Mouse (Mus musculus): ENCODE results near the gene Mbtps1. TPM values are rescaled to one million over a fixed set of nuclear protein-coding genes. Genes with fewer than 3 reads are reported as not detected.

Mbtps1 gene
- polyA plus RNA-seq, 1 experiment from 2014 or later = 51.4 TPM

DNA sequence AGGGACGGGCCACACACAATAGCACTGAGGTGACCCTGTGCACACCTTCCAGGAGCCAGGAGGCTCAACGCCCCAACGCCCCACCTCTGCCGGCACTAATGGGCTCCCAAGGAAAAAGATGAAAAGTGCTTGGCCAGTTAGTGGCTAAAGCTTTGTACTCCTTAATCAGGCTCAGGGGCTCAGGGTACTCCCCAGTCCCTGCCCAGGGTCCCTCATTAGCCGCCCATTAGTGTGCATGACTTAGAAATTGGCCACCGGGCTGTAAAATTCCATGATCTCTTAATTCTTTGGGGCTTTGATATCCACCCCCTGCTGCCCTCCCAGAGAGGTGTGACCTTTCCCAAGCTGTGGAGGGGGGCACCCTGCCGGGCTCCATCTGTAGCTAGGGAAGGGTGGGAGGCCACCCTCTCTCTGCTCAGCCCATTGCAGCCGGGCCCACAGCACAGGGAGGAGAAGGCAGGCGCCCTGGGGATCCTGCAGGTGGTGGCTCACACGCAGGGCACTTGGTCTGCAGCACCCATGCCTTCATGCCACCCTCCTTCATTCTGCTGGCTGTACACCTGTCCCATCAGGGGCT, 55.3 kb downstream of the Mbtps1 start:
- H3K4me2 ChIP-seq (ENCODE audit: low read length) = no peak overlapping the region
- no peak overlapping the region for H3K27ac ChIP-seq (ENCODE audit: low read length)
- ATAC-seq = no peak
- no peaks in the 10 kb centered on the region for H3K27me3 ChIP-seq (ENCODE audit: control insufficient read depth, insufficient read depth, low read depth, low read length)
- H3K4me3 ChIP-seq (ENCODE audit: low read depth, low read length) = no peak overlapping the region
- peaks cover 11% of the 10 kb centered on the region for H3K4me1 ChIP-seq (ENCODE audit: control insufficient read depth, insufficient read depth, low read length)
- peaks cover 6% of the 10 kb centered on the region for H3K36me3 ChIP-seq (ENCODE audit: control insufficient read depth, insufficient read depth, low read length)
- no peaks in the 10 kb centered on the region for H3K9me3 ChIP-seq (replicated peaks; ENCODE audit: control insufficient read depth, low read length, poor library complexity, severe bottlenecking)
- H3K9ac ChIP-seq (ENCODE audit: low read depth, low read length) = no peak overlapping the region
- 22% methylated on average over 9 of the region's 10 CpGs for WGBS

DNA sequence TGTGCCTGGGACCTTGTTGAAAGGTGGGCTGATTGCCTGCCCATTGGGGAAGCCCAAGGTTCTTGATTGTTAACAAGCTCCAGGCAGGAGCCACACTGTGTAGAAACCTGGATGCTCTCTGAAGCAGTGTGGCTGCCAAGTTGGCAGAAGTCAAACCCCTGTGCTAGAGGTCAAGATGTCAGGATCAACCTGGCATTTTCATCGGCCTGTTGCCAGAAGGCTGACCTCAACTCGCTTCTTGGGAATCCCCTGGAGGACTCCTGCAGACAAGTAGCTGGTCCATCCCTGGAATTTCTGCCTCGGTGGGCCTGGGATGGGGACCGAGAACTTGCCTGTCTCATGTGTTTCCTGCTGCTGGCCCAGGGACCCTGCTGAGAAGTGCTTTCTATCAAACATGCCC, 56.4 kb downstream of the Mbtps1 start:
- WGBS = 63% methylated on average over 4 of the region's 4 CpGs
- Histone ChIP-seq H3K4me1 (ENCODE audit: control insufficient read depth, insufficient read depth, low read length) (peaks cover 15% of the 10 kb centered on the region), H3K27ac (ENCODE audit: low read length) (no peak overlapping the region), H3K4me2 (ENCODE audit: low read length) (no peak overlapping the region), H3K9me3 (replicated peaks; ENCODE audit: control insufficient read depth, low read length, poor library complexity, severe bottlenecking) (no peaks in the 10 kb centered on the region), H3K27me3 (ENCODE audit: control insufficient read depth, insufficient read depth, low read depth, low read length) (no peaks in the 10 kb centered on the region), H3K4me3 (ENCODE audit: low read depth, low read length) (no peak overlapping the region), H3K9ac (ENCODE audit: low read depth, low read length) (no peak overlapping the region), H3K36me3 (ENCODE audit: control insufficient read depth, insufficient read depth, low read length) (no peaks in the 10 kb centered on the region)
- ATAC-seq = no peak

DNA sequence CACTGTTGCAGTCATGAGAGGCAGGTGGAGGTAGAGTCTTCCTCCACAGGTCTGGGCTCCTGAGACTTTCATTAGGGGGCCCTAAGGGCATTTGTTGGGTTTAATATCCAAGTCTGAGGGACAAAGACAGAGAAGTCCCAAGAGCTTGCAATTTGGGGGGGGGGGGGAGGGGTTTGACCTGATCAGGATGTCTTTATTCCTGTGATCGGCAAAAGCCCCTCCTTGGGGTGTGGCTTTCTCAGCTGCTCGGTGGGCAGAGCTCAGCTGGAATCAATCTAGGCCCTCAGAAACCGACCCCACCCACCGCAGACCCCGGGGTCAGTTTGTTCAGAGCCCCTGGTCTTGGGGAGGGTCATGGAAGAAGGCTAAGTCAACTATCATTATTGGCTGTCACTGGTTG, 56.9 kb downstream of the Mbtps1 start, which contains the start of gene Slc38a8:
Gene Slc38a8, minus strand, starts transcription at position 101 of the 400 bp plus-strand sequence.
- Histone ChIP-seq H3K27ac (ENCODE audit: low read length) (no peak within 1 kb of the TSS), H3K9me3 (replicated peaks; ENCODE audit: control insufficient read depth, low read length, poor library complexity, severe bottlenecking) (no peaks in the 10 kb centered on the region), H3K36me3 (ENCODE audit: control insufficient read depth, insufficient read depth, low read length) (no peaks in the 10 kb centered on the region), H3K4me3 (ENCODE audit: low read depth, low read length) (no peak within 1 kb of the TSS), H3K4me1 (ENCODE audit: control insufficient read depth, insufficient read depth, low read length) (peaks cover 15% of the 10 kb centered on the region), H3K4me2 (ENCODE audit: low read length) (no peak within 1 kb of the TSS), H3K9ac (ENCODE audit: low read depth, low read length) (no peak within 1 kb of the TSS), H3K27me3 (ENCODE audit: control insufficient read depth, insufficient read depth, low read depth, low read length) (no peaks in the 10 kb centered on the region)
- WGBS = 48% methylated on average over 5 of the region's 5 CpGs
- no peak for ATAC-seq

DNA sequence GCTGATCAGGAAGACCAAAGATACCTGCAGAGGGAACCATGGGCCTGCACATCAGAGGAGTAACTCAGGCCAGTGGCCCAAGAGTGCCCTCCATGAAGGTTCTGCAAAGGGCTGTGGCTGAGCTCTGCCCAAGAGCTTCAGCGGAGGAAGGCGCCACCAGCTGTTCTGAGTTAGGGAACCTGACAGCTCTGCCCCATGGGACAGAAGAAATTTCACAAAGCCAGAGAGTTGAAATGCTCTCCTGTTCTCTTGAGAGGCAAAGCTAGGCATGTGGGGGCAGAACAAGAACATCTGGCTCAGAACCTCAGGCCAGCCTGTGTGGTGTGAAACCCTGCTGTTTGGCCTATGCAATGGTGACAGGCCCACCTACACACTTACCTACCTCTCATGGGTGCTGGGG, 58.7 kb downstream of the Mbtps1 start:
- 94% methylated on average over 2 of the region's 2 CpGs for WGBS
- ATAC-seq = no peak
- H3K4me3 ChIP-seq (ENCODE audit: low read depth, low read length) = no peak overlapping the region

DNA sequence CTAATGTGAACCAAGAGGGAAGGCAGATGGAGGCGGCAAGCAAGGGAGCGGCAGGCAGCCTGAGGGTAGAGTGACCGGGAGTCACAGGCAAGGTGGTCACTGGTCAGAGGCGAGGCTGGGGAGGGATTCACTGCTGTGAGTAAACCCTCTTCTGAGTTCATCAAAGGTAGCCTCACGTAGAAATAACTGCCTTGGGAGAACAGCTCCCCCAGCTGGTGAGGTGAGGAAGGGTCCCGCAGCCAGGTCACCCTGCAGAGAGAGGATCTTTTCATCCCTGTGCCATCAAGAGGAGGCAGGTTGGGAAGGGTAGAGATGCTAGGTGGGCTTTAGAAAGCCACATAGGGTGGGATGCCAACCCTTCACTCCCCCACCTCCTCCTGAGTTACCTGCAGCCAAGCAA, 61.7 kb downstream of the Mbtps1 start:
- H3K4me3 ChIP-seq (ENCODE audit: low read depth, low read length) = no peak overlapping the region
- H3K9me3 ChIP-seq (replicated peaks; ENCODE audit: control insufficient read depth, low read length, poor library complexity, severe bottlenecking) = no peaks in the 10 kb centered on the region
- no peak overlapping the region for H3K4me2 ChIP-seq (ENCODE audit: low read length)
- peaks cover 4% of the 10 kb centered on the region for H3K4me1 ChIP-seq (ENCODE audit: control insufficient read depth, insufficient read depth, low read length)
- no peak for ATAC-seq
- no peaks in the 10 kb centered on the region for H3K36me3 ChIP-seq (ENCODE audit: control insufficient read depth, insufficient read depth, low read length)
- no peaks in the 10 kb centered on the region for H3K27me3 ChIP-seq (ENCODE audit: control insufficient read depth, insufficient read depth, low read depth, low read length)
- WGBS = 37% methylated on average over 6 of the region's 6 CpGs
- no peak overlapping the region for H3K9ac ChIP-seq (ENCODE audit: low read depth, low read length)
- no peak overlapping the region for H3K27ac ChIP-seq (ENCODE audit: low read length)

More for the DNA sequence above, 58.7 kb downstream of the Mbtps1 start:
- Histone ChIP-seq H3K36me3 (ENCODE audit: control insufficient read depth, insufficient read depth, low read length) (no peaks in the 10 kb centered on the region), H3K4me1 (ENCODE audit: control insufficient read depth, insufficient read depth, low read length) (peaks cover 6% of the 10 kb centered on the region), H3K9ac (ENCODE audit: low read depth, low read length) (no peak overlapping the region), H3K27ac (ENCODE audit: low read length) (no peak overlapping the region), H3K27me3 (ENCODE audit: control insufficient read depth, insufficient read depth, low read depth, low read length) (no peaks in the 10 kb centered on the region), H3K9me3 (replicated peaks; ENCODE audit: control insufficient read depth, low read length, poor library complexity, severe bottlenecking) (no peaks in the 10 kb centered on the region), H3K4me2 (ENCODE audit: low read length) (no peak overlapping the region)

DNA sequence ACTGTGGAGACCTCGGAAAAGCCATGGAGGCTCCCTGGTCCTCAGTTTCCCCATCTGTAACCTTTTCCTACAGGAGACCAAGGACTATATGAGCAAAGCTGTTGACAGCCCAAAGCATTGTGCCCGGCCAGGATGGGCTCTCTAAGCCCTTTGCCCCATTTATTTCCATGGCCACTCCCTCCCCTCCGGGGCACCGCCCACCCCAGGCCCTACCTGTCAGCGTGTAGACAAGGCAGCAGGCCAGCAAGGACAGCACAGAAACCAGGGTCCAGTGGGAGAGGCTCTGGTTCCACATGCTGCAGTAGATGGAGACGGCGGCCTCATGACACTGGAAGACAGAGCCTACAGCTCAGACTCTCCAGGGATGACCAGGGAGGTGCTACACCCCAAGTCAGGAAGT, 71.4 kb downstream of the Mbtps1 start:
- WGBS = 78% methylated on average over 7 of the region's 7 CpGs
- ATAC-seq = no peak
- Histone ChIP-seq H3K27ac (ENCODE audit: low read length) (no peak overlapping the region), H3K36me3 (ENCODE audit: control insufficient read depth, insufficient read depth, low read length) (no peaks in the 10 kb centered on the region), H3K9ac (ENCODE audit: low read depth, low read length) (no peak overlapping the region), H3K27me3 (ENCODE audit: control insufficient read depth, insufficient read depth, low read depth, low read length) (no peaks in the 10 kb centered on the region), H3K4me1 (ENCODE audit: control insufficient read depth, insufficient read depth, low read length) (peaks cover 6% of the 10 kb centered on the region), H3K9me3 (replicated peaks; ENCODE audit: control insufficient read depth, low read length, poor library complexity, severe bottlenecking) (no peaks in the 10 kb centered on the region), H3K4me3 (ENCODE audit: low read depth, low read length) (no peak overlapping the region), H3K4me2 (ENCODE audit: low read length) (no peak overlapping the region)

DNA sequence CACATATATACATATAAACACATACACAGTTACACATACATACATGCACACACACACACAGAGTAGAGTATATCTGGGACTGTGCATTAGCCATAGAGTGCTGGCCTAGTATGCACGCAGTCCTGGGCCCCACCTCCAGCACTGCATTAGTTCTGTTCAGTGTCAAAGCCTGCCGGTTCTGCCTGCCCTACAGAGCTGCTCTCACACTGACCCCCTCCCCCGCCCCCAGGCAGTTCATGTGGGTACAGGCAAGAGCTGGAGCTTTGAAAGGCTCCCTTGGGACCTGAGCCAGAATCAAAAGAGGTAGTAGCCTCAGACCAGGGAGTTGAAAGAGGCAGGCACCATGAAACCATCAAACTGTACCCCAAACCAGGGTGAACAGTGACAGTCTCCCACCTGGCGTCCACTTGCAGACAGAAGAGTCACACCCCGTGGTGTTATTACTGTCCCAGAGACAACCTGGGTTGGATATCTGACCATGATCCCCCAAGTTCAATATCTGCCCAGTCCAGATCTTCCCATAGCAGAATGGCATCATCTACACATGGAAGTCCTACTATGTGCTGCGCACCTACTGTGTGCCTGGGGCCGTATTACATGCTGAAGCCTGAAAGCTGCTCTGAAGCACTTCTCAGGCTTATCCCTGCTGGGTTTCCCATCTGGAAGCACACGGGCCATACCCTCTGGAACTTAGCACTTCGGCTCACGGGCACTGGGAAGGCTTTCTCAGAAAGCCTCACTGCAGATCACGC, 74.2 kb downstream of the Mbtps1 start:
- Histone ChIP-seq H3K9me3 (replicated peaks; ENCODE audit: control insufficient read depth, low read length, poor library complexity, severe bottlenecking) (no peaks in the 10 kb centered on the region), H3K4me2 (ENCODE audit: low read length) (no peak overlapping the region), H3K27me3 (ENCODE audit: control insufficient read depth, insufficient read depth, low read depth, low read length) (no peaks in the 10 kb centered on the region), H3K4me3 (ENCODE audit: low read depth, low read length) (no peak overlapping the region), H3K9ac (ENCODE audit: low read depth, low read length) (no peak overlapping the region), H3K4me1 (ENCODE audit: control insufficient read depth, insufficient read depth, low read length) (no peaks in the 10 kb centered on the region), H3K36me3 (ENCODE audit: control insufficient read depth, insufficient read depth, low read length) (no peaks in the 10 kb centered on the region), H3K27ac (ENCODE audit: low read length) (no peak overlapping the region)
- 86% methylated on average over 11 of the region's 11 CpGs for WGBS
- no peak for ATAC-seq

DNA sequence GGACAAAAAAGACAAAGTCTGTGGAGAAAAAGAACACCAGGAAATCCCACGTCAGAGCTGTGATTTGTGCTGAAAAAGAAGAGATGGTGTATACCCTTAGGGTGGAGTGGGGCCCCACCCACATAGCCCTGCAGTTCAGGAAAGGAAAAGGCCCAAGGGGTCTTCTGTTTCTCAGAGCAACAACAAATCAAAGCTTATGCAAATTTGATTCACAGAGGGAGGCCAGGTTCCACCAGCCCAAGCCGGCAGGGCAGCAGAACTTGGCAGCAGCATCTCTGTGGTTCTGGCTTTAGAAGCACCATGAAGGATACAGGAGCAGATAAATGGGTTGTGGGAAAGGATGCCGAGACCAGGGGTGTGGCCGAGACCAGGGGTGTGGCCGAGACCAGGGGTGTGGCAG, 79.9 kb downstream of the Mbtps1 start:
- Histone ChIP-seq H3K36me3 (ENCODE audit: control insufficient read depth, insufficient read depth, low read length) (no peaks in the 10 kb centered on the region), H3K4me2 (ENCODE audit: low read length) (no peak overlapping the region), H3K27me3 (ENCODE audit: control insufficient read depth, insufficient read depth, low read depth, low read length) (no peaks in the 10 kb centered on the region), H3K4me3 (ENCODE audit: low read depth, low read length) (no peak overlapping the region), H3K9me3 (replicated peaks; ENCODE audit: control insufficient read depth, low read length, poor library complexity, severe bottlenecking) (no peaks in the 10 kb centered on the region), H3K27ac (ENCODE audit: low read length) (no peak overlapping the region), H3K9ac (ENCODE audit: low read depth, low read length) (no peak overlapping the region), H3K4me1 (ENCODE audit: control insufficient read depth, insufficient read depth, low read length) (no peaks in the 10 kb centered on the region)
- 25% methylated on average over 5 of the region's 5 CpGs for WGBS
- ATAC-seq = no peak

DNA sequence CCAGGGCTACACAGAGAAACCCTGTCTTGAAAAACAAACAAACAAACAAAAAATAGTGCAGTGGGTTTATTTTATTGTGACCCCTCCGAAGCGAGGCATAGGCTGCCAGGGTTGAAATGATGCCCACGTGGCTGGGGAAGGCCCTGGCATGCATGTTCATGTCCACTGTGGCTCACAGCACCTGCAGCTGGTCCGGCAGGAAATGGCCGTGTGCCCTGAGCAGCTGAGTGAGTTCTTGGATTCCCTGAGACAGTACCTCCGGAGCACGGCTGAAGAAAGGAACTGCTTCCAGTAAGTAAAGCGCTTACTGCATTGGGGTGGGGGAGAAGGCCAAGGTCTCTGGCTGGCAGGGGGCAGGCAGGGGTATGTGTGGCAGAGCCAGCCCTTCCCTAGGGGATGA, 90.4 kb downstream of the Mbtps1 start:
- peaks cover 22% of the 10 kb centered on the region for H3K4me1 ChIP-seq (ENCODE audit: control insufficient read depth, insufficient read depth, low read length)
- no peak overlapping the region for H3K4me3 ChIP-seq (ENCODE audit: low read depth, low read length)
- no peak for ATAC-seq
- peaks cover 3% of the 10 kb centered on the region for H3K27me3 ChIP-seq (ENCODE audit: control insufficient read depth, insufficient read depth, low read depth, low read length)
- H3K36me3 ChIP-seq (ENCODE audit: control insufficient read depth, insufficient read depth, low read length) = no peaks in the 10 kb centered on the region
- H3K9me3 ChIP-seq (replicated peaks; ENCODE audit: control insufficient read depth, low read length, poor library complexity, severe bottlenecking) = no peaks in the 10 kb centered on the region
- H3K9ac ChIP-seq (ENCODE audit: low read depth, low read length) = no peak overlapping the region
- no peak overlapping the region for H3K4me2 ChIP-seq (ENCODE audit: low read length)
- H3K27ac ChIP-seq (ENCODE audit: low read length) = no peak overlapping the region
- WGBS = 90% methylated on average over 8 of the region's 8 CpGs
